Mouse (Mus musculus) hindbrain, embryonic 11.5 days (tissue): Measurements from ENCODE around the gene Zfp612. TPM values are rescaled to one million over a fixed set of nuclear protein-coding genes. Genes with fewer than 3 reads are reported as not detected.

ENCODE experiments used
- ATAC-seq: fragments of 200-750 bp; cut with Nextera tagmentation; 2 replicates; pipeline ENCODE4 v1.8.0; 2017; ENCODE audit warnings: mild to moderate bottlenecking, moderate TSS enrichment, moderate library complexity; ENCODE audit not compliant: low FRiP score
- DNase-seq: peaks from one replicate; pipeline ENCODE4 v3.0.0-alpha.2; 2015; ENCODE audit warnings: low spot score
- H3K27ac ChIP-seq: fragments of 300-500 bp; sonication (generic); 2 replicates; pipeline ENCODE4 v1.5.1; 2014; ENCODE audit warnings: mild to moderate bottlenecking, low read depth, low read length
- H3K27me3 ChIP-seq: fragments of 300-500 bp; sonication (generic); 2 replicates; pipeline ENCODE4 v1.6.1; 2014; ENCODE audit warnings: mild to moderate bottlenecking, low read length, moderate library complexity, mixed read lengths; ENCODE audit not compliant: control insufficient read depth, insufficient read depth
- H3K36me3 ChIP-seq: fragments of 300-500 bp; sonication (generic); 2 replicates; pipeline ENCODE4 v1.6.1; 2014; ENCODE audit warnings: mild to moderate bottlenecking, low read length, moderate library complexity, mixed read lengths; ENCODE audit not compliant: control insufficient read depth, insufficient read depth
- H3K4me1 ChIP-seq: fragments of 300-500 bp; sonication (generic); replicated peaks from 2 replicates; pipeline ENCODE4 v1.6.1; 2014; ENCODE audit warnings: low read length, mixed read lengths; ENCODE audit not compliant: control insufficient read depth, insufficient read depth
- H3K4me2 ChIP-seq: fragments of 300-500 bp; sonication (generic); replicated peaks from 2 replicates; pipeline ENCODE4 v1.6.1; 2014; ENCODE audit warnings: mild to moderate bottlenecking, low read depth, low read length
- H3K4me3 ChIP-seq: fragments of 300-500 bp; sonication (generic); 2 replicates; pipeline ENCODE4 v1.5.1; 2014; ENCODE audit warnings: low read depth, low read length
- H3K9ac ChIP-seq: fragments of 300-500 bp; sonication (generic); 2 replicates; pipeline ENCODE4 v1.6.1; 2014; ENCODE audit warnings: low read depth, low read length
- H3K9me3 ChIP-seq: fragments of 300-500 bp; sonication (generic); 2 replicates; pipeline ENCODE4 v1.6.1; 2016; ENCODE audit warnings: low read length; ENCODE audit not compliant: control insufficient read depth
- WGBS: fragments of 180-500 bp; shearing (Covaris S2); extraction: QIAGEN DNeasy Blood & Tissue Kit; methylation state at CpG from one replicate; pipeline ENCODE4 v1.1.7; 2014; 5-methylcytosine and 5-hydroxymethylcytosine counted together
- polyA plus RNA-seq: library from polyadenylated mRNA; unstranded; fragments of >200 nt; fragmentation: Nextera tagmentation; extraction: Ambion mirVana; gene quantifications from 2 replicates; pipeline ENCODE4 v1.2.1, GENCODE M21; 2014

Gene Zfp612
- polyA plus RNA-seq, 1 experiment from 2014 or later = 11.4 TPM

DNA sequence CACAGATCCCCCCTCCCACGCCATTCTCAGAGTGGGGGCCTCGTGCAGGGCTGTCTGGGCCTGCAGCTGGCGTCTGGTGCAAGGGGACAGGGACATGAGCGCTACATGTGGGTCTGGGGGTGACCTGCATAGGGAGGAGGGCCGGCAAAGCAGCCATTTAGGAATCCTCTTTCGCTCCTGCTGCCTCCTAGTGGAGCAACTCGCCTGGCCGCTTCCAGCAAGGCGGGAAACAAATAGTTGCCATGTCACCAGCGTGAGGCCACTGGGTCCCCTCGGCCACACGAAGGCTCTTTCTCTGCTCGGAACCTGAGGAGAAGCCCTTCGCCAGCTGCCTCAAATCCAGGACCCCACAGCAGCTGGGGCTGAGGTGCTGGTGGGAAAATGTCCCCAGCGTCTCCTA, 22.1 kb downstream of the Zfp612 start:
- WGBS = 89% methylated on average over 14 of the region's 15 CpGs
- no peak for ATAC-seq
- no peaks in the 10 kb centered on the region for H3K27me3 ChIP-seq
- H3K9ac ChIP-seq = no peak overlapping the region
- H3K4me3 ChIP-seq = no peak overlapping the region
- no peak for DNase-seq
- no peaks in the 10 kb centered on the region for H3K36me3 ChIP-seq
- H3K27ac ChIP-seq = no peak overlapping the region
- H3K4me1 ChIP-seq = no peaks in the 10 kb centered on the region
- H3K9me3 ChIP-seq = no peaks in the 10 kb centered on the region
- H3K4me2 ChIP-seq = no peak overlapping the region

DNA sequence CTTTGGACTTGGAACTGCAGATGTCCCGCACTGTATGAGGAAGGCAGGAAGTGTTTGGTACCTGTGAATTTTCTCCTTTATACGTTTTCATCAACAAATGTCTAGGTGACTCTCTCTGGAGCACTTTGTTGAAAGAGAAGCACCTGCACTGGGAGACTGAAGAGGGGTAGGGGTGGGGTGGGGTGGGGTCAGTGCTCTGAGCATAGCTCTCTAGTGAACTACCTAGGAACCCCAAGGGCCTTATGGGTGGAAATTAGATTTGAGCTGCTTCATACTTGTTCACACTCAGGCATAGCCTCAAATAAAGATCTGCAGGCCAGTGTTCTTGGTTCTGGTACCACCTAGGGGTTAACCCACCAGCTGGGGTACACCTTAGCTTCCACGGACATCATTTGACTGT, 23.1 kb downstream of the Zfp612 start, which contains the start of gene Gm17720:
Gene Gm17720 (minus strand): TSS at position 101 of the 400 bp plus-strand sequence.
- Histone ChIP-seq H3K27ac (no peak within 1 kb of the TSS), H3K4me3 (no peak within 1 kb of the TSS), H3K4me2 (no peak within 1 kb of the TSS)

DNA sequence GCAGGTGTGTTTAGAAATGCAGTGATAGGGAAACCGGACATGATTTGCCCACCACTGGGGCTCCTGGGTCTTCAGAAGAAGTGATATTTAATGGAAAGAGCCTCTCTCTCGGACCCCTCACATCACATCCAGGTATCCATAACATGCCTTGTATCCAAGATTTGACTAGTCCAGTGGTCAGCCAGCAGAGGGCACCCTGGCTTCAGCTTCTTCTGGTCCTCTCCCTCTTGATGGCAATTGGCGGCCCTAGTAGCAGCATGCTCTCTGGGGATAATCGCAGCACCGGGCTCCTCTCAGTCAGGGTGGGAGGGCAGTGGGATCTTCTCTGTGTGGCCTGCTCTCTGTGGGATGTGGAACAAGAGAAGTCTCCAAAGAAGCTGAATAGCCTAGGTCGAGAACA, 40.2 kb downstream of the Zfp612 start:
- 45% methylated on average over 6 of the region's 6 CpGs for WGBS
- Histone ChIP-seq H3K4me1 (no peaks in the 10 kb centered on the region), H3K27me3 (no peaks in the 10 kb centered on the region), H3K36me3 (no peaks in the 10 kb centered on the region), H3K27ac (no peak overlapping the region), H3K9ac (no peak overlapping the region), H3K4me2 (no peak overlapping the region), H3K9me3 (no peaks in the 10 kb centered on the region), H3K4me3 (no peak overlapping the region)
- ATAC-seq (no peak), DNase-seq (peak; percentile 26)

More for the DNA sequence above, 23.1 kb downstream of the Zfp612 start, which contains the start of gene Gm17720:
- DNase-seq (no peak), ATAC-seq (no peak)
- no peaks in the 10 kb centered on the region for H3K27me3 ChIP-seq
- H3K9ac ChIP-seq = no peak within 1 kb of the TSS
- 86% methylated on average over 3 of the region's 3 CpGs for WGBS
- H3K36me3 ChIP-seq = no peaks in the 10 kb centered on the region
- no peaks in the 10 kb centered on the region for H3K4me1 ChIP-seq
- no peaks in the 10 kb centered on the region for H3K9me3 ChIP-seq

DNA sequence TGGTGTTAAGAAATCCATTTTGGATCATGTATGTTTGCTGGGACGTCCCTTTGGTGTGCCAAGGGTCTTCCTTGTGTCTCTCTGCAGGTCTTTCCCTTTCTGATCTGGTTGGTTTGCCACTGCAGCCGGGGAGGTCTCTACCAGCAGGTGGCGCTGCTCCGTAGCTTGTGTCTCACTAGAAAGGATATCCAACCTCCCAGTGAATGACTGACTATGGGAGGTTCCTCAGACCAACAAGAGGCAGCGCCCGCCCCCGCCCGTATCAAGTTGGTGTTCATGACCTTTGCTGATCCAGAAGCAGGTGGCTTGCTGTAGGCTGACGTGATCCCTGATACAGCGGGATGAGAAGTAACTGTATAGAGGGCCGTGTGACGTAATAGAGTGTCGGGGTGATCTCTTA, 51.0 kb downstream of the Zfp612 start:
- DNase-seq = peak; percentile 92
- no peaks in the 10 kb centered on the region for H3K36me3 ChIP-seq
- H3K9me3 ChIP-seq = no peaks in the 10 kb centered on the region
- no peaks in the 10 kb centered on the region for H3K27me3 ChIP-seq
- no peaks in the 10 kb centered on the region for H3K4me1 ChIP-seq
- no peak overlapping the region for H3K4me2 ChIP-seq
- H3K9ac ChIP-seq = no peak overlapping the region
- 25% methylated on average over 13 of the region's 13 CpGs for WGBS
- no peak for ATAC-seq
- no peak overlapping the region for H3K4me3 ChIP-seq
- H3K27ac ChIP-seq = no peak overlapping the region

DNA sequence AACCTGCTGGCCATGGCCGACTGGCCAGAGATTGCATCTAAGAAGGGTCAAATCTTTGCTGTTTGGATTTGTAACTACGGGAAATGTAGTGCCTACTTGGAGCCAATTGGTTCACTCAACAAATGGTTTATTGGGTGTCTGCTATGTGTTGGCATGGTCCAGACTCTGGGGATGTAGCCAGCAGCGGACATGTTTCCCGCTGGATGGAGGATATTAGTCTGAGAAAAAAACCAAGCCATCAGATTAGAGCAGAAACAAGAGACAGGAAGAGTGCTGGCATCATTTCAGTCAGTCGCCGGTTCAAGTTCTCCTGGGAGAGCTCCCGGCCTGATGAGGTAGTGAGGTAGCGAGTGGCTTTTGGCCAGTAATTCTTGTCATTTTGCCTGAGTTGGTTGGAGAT, 54.7 kb downstream of the Zfp612 start:
- Histone ChIP-seq H3K36me3 (no peaks in the 10 kb centered on the region), H3K27ac (no peak overlapping the region), H3K9ac (no peak overlapping the region), H3K4me2 (no peak overlapping the region), H3K9me3 (no peaks in the 10 kb centered on the region), H3K4me1 (no peaks in the 10 kb centered on the region), H3K27me3 (no peaks in the 10 kb centered on the region), H3K4me3 (no peak overlapping the region)
- WGBS = 93% methylated on average over 8 of the region's 8 CpGs
- no peak for DNase-seq
- no peak for ATAC-seq

DNA sequence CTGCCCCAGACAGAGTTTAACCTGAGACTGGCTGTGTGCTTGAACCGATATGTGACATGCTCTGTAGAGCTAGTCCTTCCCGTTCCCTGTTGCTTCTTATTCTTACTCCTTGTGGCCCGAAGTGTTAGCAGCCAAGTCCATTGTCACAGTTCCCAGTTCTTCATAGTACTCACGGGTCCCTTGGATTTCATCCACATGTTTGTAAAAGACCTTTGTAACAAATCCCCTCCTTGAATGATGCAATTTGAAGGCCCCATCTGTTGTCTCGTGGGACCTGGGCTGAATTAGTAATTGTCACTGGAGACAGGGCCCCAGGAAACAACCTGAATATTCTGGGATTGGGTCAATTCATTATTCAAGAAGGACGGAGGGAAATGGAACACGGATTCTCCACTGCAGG, 56.0 kb downstream of the Zfp612 start:
- no peak overlapping the region for H3K4me3 ChIP-seq
- H3K9ac ChIP-seq = no peak overlapping the region
- WGBS = 77% methylated on average over 7 of the region's 7 CpGs
- DNase-seq (no peak), ATAC-seq (no peak)
- no peaks in the 10 kb centered on the region for H3K4me1 ChIP-seq
- no peaks in the 10 kb centered on the region for H3K27me3 ChIP-seq
- no peaks in the 10 kb centered on the region for H3K9me3 ChIP-seq
- no peak overlapping the region for H3K4me2 ChIP-seq
- H3K36me3 ChIP-seq = no peaks in the 10 kb centered on the region
- H3K27ac ChIP-seq = no peak overlapping the region

DNA sequence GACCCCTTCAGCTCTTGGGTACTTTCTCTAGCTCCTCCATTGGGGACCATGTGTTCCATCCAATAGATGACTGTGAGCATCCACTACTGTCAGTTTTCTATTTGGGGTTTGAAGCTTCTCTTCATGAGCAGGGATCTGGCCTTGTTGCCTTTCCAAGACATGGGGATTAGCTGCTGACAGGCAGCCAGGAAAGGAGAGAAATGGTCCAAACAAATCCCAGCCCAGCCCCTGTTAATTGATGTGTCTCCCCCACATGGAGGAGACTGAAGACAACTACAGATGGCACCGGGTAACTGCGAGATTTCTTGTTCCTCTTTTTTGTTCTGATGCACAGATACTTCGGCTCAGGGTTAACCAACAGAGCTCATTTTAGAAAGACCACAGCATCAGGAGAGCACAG, 60.6 kb downstream of the Zfp612 start:
- Histone ChIP-seq H3K36me3 (no peaks in the 10 kb centered on the region), H3K4me2 (no peak overlapping the region), H3K27me3 (no peaks in the 10 kb centered on the region), H3K9ac (no peak overlapping the region), H3K9me3 (no peaks in the 10 kb centered on the region), H3K4me1 (no peaks in the 10 kb centered on the region), H3K4me3 (no peak overlapping the region), H3K27ac (no peak overlapping the region)
- no peak for DNase-seq
- ATAC-seq = no peak
- 75% methylated on average over 3 of the region's 3 CpGs for WGBS

DNA sequence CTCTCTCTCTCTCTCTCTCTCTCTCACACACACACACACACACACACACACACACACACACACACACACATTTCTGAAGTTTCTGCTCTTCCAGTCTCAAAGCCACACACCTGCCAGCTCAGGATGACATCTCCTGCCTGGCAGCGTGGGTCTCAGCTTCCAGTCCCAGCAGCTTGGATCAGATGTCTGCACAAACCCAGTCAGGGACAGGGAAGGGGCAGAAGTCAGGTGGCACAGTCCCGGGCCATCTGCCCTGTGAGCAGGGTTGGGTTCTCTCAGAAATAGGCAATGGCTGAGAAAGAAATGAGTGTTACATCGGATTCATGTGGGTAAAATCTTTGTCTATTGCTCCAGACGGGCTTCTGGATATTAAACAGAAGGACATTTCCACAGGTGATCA, 61.2 kb downstream of the Zfp612 start:
- DNase-seq = no peak
- Histone ChIP-seq H3K4me2 (no peak overlapping the region), H3K27me3 (no peaks in the 10 kb centered on the region), H3K36me3 (no peaks in the 10 kb centered on the region), H3K9me3 (no peaks in the 10 kb centered on the region), H3K4me1 (no peaks in the 10 kb centered on the region), H3K4me3 (no peak overlapping the region), H3K27ac (no peak overlapping the region), H3K9ac (no peak overlapping the region)
- whole genome bisulfite sequencing = 76% methylated on average over 4 of the region's 4 CpGs
- no peak for ATAC-seq
